Comparison of ENCODE assay signal across 23 mouse cellular contexts in genomic region chr14:103666347-103666954, GRCm38 (mm10). TPM values are rescaled to one million over a fixed set of nuclear protein-coding genes. Genes with fewer than 3 reads are reported as not detected.
DNase-seq lines count a peak whose midpoint lies in the region; ATAC-seq and TF ChIP-seq lines count a peak whose summit lies in the region.
"Had no signal": no experiment of that assay in that cellular context is flagged by ENCODE, and none has a peak within 500 bp of the region (broad histone marks: within the 10 kb centered on the region; RNA-seq: fewer than 3 reads in every experiment).

No protein-coding gene starts in this region.

- DNase-seq in heart, adult 11 months: peak; percentile 55
- no peak for DNase-seq in heart, postnatal 36 days
- DNase-seq in thymus, postnatal 0 days (ENCODE audit: low spot score): peak; percentile 56
- DNase-seq in thymus, adult 2 months: no peak
- DNase-seq in hindbrain, embryonic 10.5 days (ENCODE audit: low spot score): no peak
- no peak for DNase-seq in layer of hippocampus, adult 9-11 months
- DNase-seq: adrenal gland, adult 8-10 months; cerebellum, adult 9-10 months; gastrocnemius, postnatal 14 days; kidney, adult 11 months; kidney, postnatal 36 days; liver, embryonic 13.5 days; lung, embryonic 14.5 days; right cerebral cortex, adult 18-20 months had no signal

- H3K27ac ChIP-seq in thymus, adult 2 months (ENCODE audit: control insufficient read depth, insufficient read depth, low read length): no peak overlapping the region
- no peak overlapping the region for H3K27ac ChIP-seq in stomach, embryonic 16.5 days (ENCODE audit: low read length)
- no peak overlapping the region for H3K27ac ChIP-seq in hindbrain, embryonic 10.5 days
- H3K27ac ChIP-seq: embryonic facial prominence, embryonic 12.5 days; forebrain, embryonic 13.5 days; heart, embryonic 15.5 days; liver, embryonic 13.5 days; macrophage; neural tube, embryonic 12.5 days had no signal

- H3K4me3 ChIP-seq in thymus, adult 2 months (ENCODE audit: control insufficient read depth, insufficient read depth, low read length): no peak overlapping the region
- H3K4me3 ChIP-seq in stomach, embryonic 16.5 days (replicated peaks; ENCODE audit: low read length): no peak overlapping the region
- H3K4me3 ChIP-seq in hindbrain, embryonic 10.5 days: no peak overlapping the region
- H3K4me3 ChIP-seq: embryonic facial prominence, embryonic 12.5 days; erythroblast, embryonic 14.5 days; forebrain, embryonic 13.5 days; heart, embryonic 15.5 days; liver, embryonic 13.5 days; neural tube, embryonic 12.5 days had no signal

- no peak overlapping the region for H3K4me2 ChIP-seq in stomach, embryonic 16.5 days (ENCODE audit: low read depth, low read length)
- H3K4me2 ChIP-seq: embryonic facial prominence, embryonic 12.5 days; forebrain, embryonic 13.5 days; heart, embryonic 15.5 days; liver, embryonic 13.5 days; lung, embryonic 14.5 days; midbrain, embryonic 11.5 days; neural tube, embryonic 12.5 days had no signal

- intact Hi-C loops in heart, postnatal 36 days (cut with DNase I): no loop called here

- no peak overlapping the region for H3K9ac ChIP-seq in stomach, embryonic 16.5 days (ENCODE audit: low read length)
- H3K9ac ChIP-seq: embryonic facial prominence, embryonic 12.5 days; forebrain, embryonic 13.5 days; heart, embryonic 15.5 days; liver, embryonic 13.5 days; lung, embryonic 14.5 days; neural tube, embryonic 12.5 days had no signal

- no peak for TF ChIP-seq CTCF in thymus, adult 2 months (IDR thresholded peaks at IDR 0.05; ENCODE audit: borderline replicate concordance, control insufficient read depth, extremely low read depth, insufficient read depth, low read length, poor library complexity)

- TF ChIP-seq POLR2A in thymus, adult 2 months (IDR thresholded peaks at IDR 0.05; ENCODE audit: control insufficient read depth, extremely low read depth, insufficient read depth, low read length, poor library complexity): no peak

- 53% methylated on average over 8 of the region's 8 CpGs for WGBS in thymus, adult 2 months
- WGBS in stomach, embryonic 16.5 days: 62% methylated on average over 8 of the region's 8 CpGs
- WGBS in hindbrain, embryonic 10.5 days: 80% methylated on average over 8 of the region's 8 CpGs

- no peaks in the 10 kb centered on the region for H3K27me3 ChIP-seq in thymus, adult 2 months (ENCODE audit: control insufficient read depth, insufficient read depth, low read length)
- H3K27me3 ChIP-seq in stomach, embryonic 16.5 days (ENCODE audit: control insufficient read depth, insufficient read depth, low read length): no peaks in the 10 kb centered on the region
- no peaks in the 10 kb centered on the region for H3K27me3 ChIP-seq in hindbrain, embryonic 10.5 days (ENCODE audit: insufficient read depth, poor library complexity, severe bottlenecking)
- H3K27me3 ChIP-seq: embryonic facial prominence, embryonic 12.5 days; forebrain, embryonic 13.5 days; heart, embryonic 15.5 days; liver, embryonic 13.5 days; neural tube, embryonic 12.5 days had no signal

- H3K4me1 ChIP-seq in thymus, adult 2 months (replicated peaks; ENCODE audit: control insufficient read depth, insufficient read depth, low read length): peaks cover 10% of the 10 kb centered on the region; the same call in 1 of the 2 replicates
- H3K4me1 ChIP-seq in stomach, embryonic 16.5 days (ENCODE audit: control insufficient read depth, insufficient read depth, low read length): no peaks in the 10 kb centered on the region
- peaks cover 10% of the 10 kb centered on the region for H3K4me1 ChIP-seq in hindbrain, embryonic 10.5 days (replicated peaks)
- H3K4me1 ChIP-seq: embryonic facial prominence, embryonic 12.5 days; heart, embryonic 15.5 days; liver, embryonic 13.5 days; neural tube, embryonic 12.5 days had no signal

- H3K9me3 ChIP-seq in stomach, embryonic 16.5 days (replicated peaks; ENCODE audit: control insufficient read depth, low read length): no peaks in the 10 kb centered on the region
- 0 out of 2 replicates have a peak, but pooled peaks cover 3% of the 10 kb centered on the region for H3K9me3 ChIP-seq in hindbrain, embryonic 10.5 days
- H3K9me3 ChIP-seq: embryonic facial prominence, embryonic 12.5 days; forebrain, embryonic 13.5 days; heart, embryonic 15.5 days; neural tube, embryonic 12.5 days had no signal

- peaks cover 11% of the 10 kb centered on the region for H3K36me3 ChIP-seq in thymus, adult 2 months (ENCODE audit: control insufficient read depth, insufficient read depth, low read length)
- H3K36me3 ChIP-seq in stomach, embryonic 16.5 days (ENCODE audit: control insufficient read depth, insufficient read depth, low read length): no peaks in the 10 kb centered on the region
- H3K36me3 ChIP-seq in hindbrain, embryonic 10.5 days: peaks cover 52% of the 10 kb centered on the region
- H3K36me3 ChIP-seq: embryonic facial prominence, embryonic 12.5 days; heart, embryonic 15.5 days; liver, embryonic 13.5 days had no signal

- ATAC-seq in inflammation-experienced regulatory T-cells, adult 6 months: peak; percentile 70
- peak; percentile 66; the same call in 1 of the 2 replicates for ATAC-seq in stomach, embryonic 16.5 days (ENCODE audit: insufficient read depth, low FRiP score)
- ATAC-seq: forebrain, embryonic 13.5 days had no signal

RNA-seq across cellular contexts. Expression of gene Slain1, which starts 16.4 kb away (rescaled TPM):
- under 1 TPM; 0.22 TPM for total RNA-seq in heart, postnatal 36 days (2021)
- polyA plus RNA-seq in thymus, postnatal 0 days (2015; fragmentation: Nextera tagmentation; extraction: Ambion mirVana): 12.5 and 15.6 TPM in 2 replicates
- polyA plus RNA-seq in thymus, adult 2 months (2012; rRNA removed): 52.7 and 53.0 TPM in 2 replicates
- polyA plus RNA-seq in inflammation-experienced regulatory T-cells, adult 6 months (2017; shearing (Covaris generic)): 10 to 100 TPM; 11.1 to 18.2 (median 16.1) TPM
- 0.57 and 0.85 TPM in 2 replicates for polyA plus RNA-seq in stomach, embryonic 16.5 days (2015; fragmentation: Nextera tagmentation; extraction: Ambion mirVana)
- polyA plus RNA-seq in hindbrain, embryonic 10.5 days (2016; fragmentation: Nextera tagmentation; extraction: Ambion mirVana): 8.2 and 13.3 TPM in 2 replicates

Comparison
In these comparisons a context has a peak if more than half of its experiments do, and no peak if none do; other contexts are left out.
1. DNase-seq: peak in heart, adult 11 months (single experiment) and thymus, postnatal 0 days (single experiment); none in heart, postnatal 36 days (0 of 2), thymus, adult 2 months (single experiment), hindbrain, embryonic 10.5 days (single experiment) and layer of hippocampus, adult 9-11 months (single experiment).